Mouse (Mus musculus) hindbrain, embryonic 11.5 days (tissue): ENCODE data around the gene Fcgr1. TPM values are rescaled to one million over a fixed set of nuclear protein-coding genes. Genes with fewer than 3 reads are reported as not detected.
"Not testable (repeated sequence)": the region's sequence is repeated elsewhere in the genome, so short reads cannot be mapped to it uniquely, and the experiment has no call there.

Experiments used
- ATAC-seq: fragments of 200-750 bp; cut with Nextera tagmentation; 2 replicates; pipeline ENCODE4 v1.8.0; 2017; ENCODE audit warnings: mild to moderate bottlenecking, moderate TSS enrichment, moderate library complexity; ENCODE audit not compliant: low FRiP score
- DNase-seq: peaks from one replicate; pipeline ENCODE4 v3.0.0-alpha.2; 2015; ENCODE audit warnings: low spot score
- H3K27ac ChIP-seq: fragments of 300-500 bp; sonication (generic); 2 replicates; pipeline ENCODE4 v1.5.1; 2014; ENCODE audit warnings: mild to moderate bottlenecking, low read depth, low read length
- H3K27me3 ChIP-seq: fragments of 300-500 bp; sonication (generic); 2 replicates; pipeline ENCODE4 v1.6.1; 2014; ENCODE audit warnings: mild to moderate bottlenecking, low read length, moderate library complexity, mixed read lengths; ENCODE audit not compliant: control insufficient read depth, insufficient read depth
- H3K36me3 ChIP-seq: fragments of 300-500 bp; sonication (generic); 2 replicates; pipeline ENCODE4 v1.6.1; 2014; ENCODE audit warnings: mild to moderate bottlenecking, low read length, moderate library complexity, mixed read lengths; ENCODE audit not compliant: control insufficient read depth, insufficient read depth
- H3K4me1 ChIP-seq: fragments of 300-500 bp; sonication (generic); replicated peaks from 2 replicates; pipeline ENCODE4 v1.6.1; 2014; ENCODE audit warnings: low read length, mixed read lengths; ENCODE audit not compliant: control insufficient read depth, insufficient read depth
- H3K4me2 ChIP-seq: fragments of 300-500 bp; sonication (generic); replicated peaks from 2 replicates; pipeline ENCODE4 v1.6.1; 2014; ENCODE audit warnings: mild to moderate bottlenecking, low read depth, low read length
- H3K4me3 ChIP-seq: fragments of 300-500 bp; sonication (generic); 2 replicates; pipeline ENCODE4 v1.5.1; 2014; ENCODE audit warnings: low read depth, low read length
- H3K9ac ChIP-seq: fragments of 300-500 bp; sonication (generic); 2 replicates; pipeline ENCODE4 v1.6.1; 2014; ENCODE audit warnings: low read depth, low read length
- H3K9me3 ChIP-seq: fragments of 300-500 bp; sonication (generic); 2 replicates; pipeline ENCODE4 v1.6.1; 2016; ENCODE audit warnings: low read length; ENCODE audit not compliant: control insufficient read depth
- WGBS: fragments of 180-500 bp; shearing (Covaris S2); extraction: QIAGEN DNeasy Blood & Tissue Kit; methylation state at CpG from one replicate; pipeline ENCODE4 v1.1.7; 2014; 5-methylcytosine and 5-hydroxymethylcytosine counted together
- polyA plus RNA-seq: library from polyadenylated mRNA; unstranded; fragments of >200 nt; fragmentation: Nextera tagmentation; extraction: Ambion mirVana; gene quantifications from 2 replicates; pipeline ENCODE4 v1.2.1, GENCODE M21; 2014

Gene Fcgr1
- polyA plus RNA-seq, 1 experiment from 2014 or later: 1.9 TPM

GRCm38 (mm10) chr3:96243921-96244572, 49.7 kb downstream of the Fcgr1 start:
- Histone ChIP-seq H3K36me3 (no peaks in the 10 kb centered on the region), H3K9ac (peak overlapping the region; percentile 79; the same call in 1 of the 2 replicates), H3K27ac (0 out of 2 replicates have a peak overlapping the region, but pooled peaks have one; percentile 96), H3K4me2 (peak overlapping the region; percentile 57; the same call in 1 of the 2 replicates), H3K4me1 (peaks cover 4% of the 10 kb centered on the region; the same call in 1 of the 2 replicates), H3K4me3 (peak overlapping the region; percentile 46; the same call in 1 of the 2 replicates), H3K27me3 (no peaks in the 10 kb centered on the region), H3K9me3 (no peaks in the 10 kb centered on the region)
- no peak for ATAC-seq
- DNase-seq: no peak
- WGBS: 82% methylated on average over 7 of the region's 7 CpGs

GRCm38 (mm10) chr3:96240799-96241197, 53.0 kb downstream of the Fcgr1 start:
- DNase-seq: no peak
- Histone ChIP-seq H3K27ac (peak overlapping the region; percentile 77), H3K4me3 (no peak overlapping the region), H3K27me3 (no peaks in the 10 kb centered on the region), H3K9ac (peak overlapping the region; percentile 42; the same call in 1 of the 2 replicates), H3K4me1 (peaks cover 6% of the 10 kb centered on the region; the same call in 1 of the 2 replicates), H3K4me2 (peak overlapping the region; percentile 21; the same call in 1 of the 2 replicates), H3K9me3 (no peaks in the 10 kb centered on the region), H3K36me3 (no peaks in the 10 kb centered on the region)
- WGBS: 75% methylated on average over 9 of the region's 9 CpGs
- ATAC-seq: no peak

- Histone ChIP-seq H3K4me2 (peak within 1 kb of the TSS; percentile 29; the same call in 1 of the 2 replicates), H3K4me3 (peak within 1 kb of the TSS; percentile 18; the same call in 1 of the 2 replicates), H3K27ac (peak within 1 kb of the TSS; percentile 77), H3K9ac (peak within 1 kb of the TSS; percentile 42; the same call in 1 of the 2 replicates)
- 4% methylated on average over 27 of the region's 85 CpGs for WGBS
- ATAC-seq (peak; percentile 85), DNase-seq (peak; percentile 71)
- H3K36me3 ChIP-seq, H3K9me3 ChIP-seq, H3K27me3 ChIP-seq, H3K4me1 ChIP-seq: not testable (repeated sequence)
These were observed 53.6 kb downstream of the Fcgr1 start, which contains the start of gene Hist2h2aa2 for GRCm38 (mm10) chr3:96239949-96240798. TSS of gene Hist2h2aa2 (minus strand) at chr3:96240276.

- not testable (repeated sequence) for DNase-seq, H3K27me3 ChIP-seq, H3K4me1 ChIP-seq, H3K9me3 ChIP-seq, H3K36me3 ChIP-seq
- WGBS: 1% methylated on average over 18 of the region's 68 CpGs
- Histone ChIP-seq H3K27ac (peak within 1 kb of the TSS; percentile 74), H3K9ac (peak within 1 kb of the TSS; percentile 72), H3K4me3 (peak within 1 kb of the TSS; percentile 37), H3K4me2 (peak within 1 kb of the TSS; percentile 49)
- ATAC-seq: peak; percentile 93
These were observed 54.6 kb downstream of the Fcgr1 start, which contains the start of gene Hist2h3c2 for GRCm38 (mm10) chr3:96238954-96239793. TSS of gene Hist2h3c2 (minus strand) at chr3:96239127.

GRCm38 (mm10) chr3:96237904-96238511, 55.8 kb downstream of the Fcgr1 start:
- no peaks in the 10 kb centered on the region for H3K36me3 ChIP-seq
- 0% methylated on average over 12 of the region's 12 CpGs for WGBS
- H3K4me3 ChIP-seq: peak overlapping the region; percentile 37
- peak overlapping the region; percentile 49 for H3K4me2 ChIP-seq
- no peaks in the 10 kb centered on the region for H3K27me3 ChIP-seq
- DNase-seq (no peak), ATAC-seq (no peak)
- H3K9me3 ChIP-seq: no peaks in the 10 kb centered on the region
- peaks cover 3% of the 10 kb centered on the region; the same call in 1 of the 2 replicates for H3K4me1 ChIP-seq
- H3K9ac ChIP-seq: peak overlapping the region; percentile 72
- peak overlapping the region; percentile 74 for H3K27ac ChIP-seq

GRCm38 (mm10) chr3:96237335-96237903, 56.4 kb downstream of the Fcgr1 start:
- H3K4me3 ChIP-seq: peak overlapping the region; percentile 37
- no peaks in the 10 kb centered on the region for H3K9me3 ChIP-seq
- H3K4me2 ChIP-seq: peak overlapping the region; percentile 49
- ATAC-seq: no peak
- H3K27me3 ChIP-seq: no peaks in the 10 kb centered on the region
- peak overlapping the region; percentile 72 for H3K9ac ChIP-seq
- 33% methylated on average over 7 of the region's 7 CpGs for WGBS
- no peaks in the 10 kb centered on the region for H3K36me3 ChIP-seq
- peak; percentile 55 for DNase-seq
- H3K27ac ChIP-seq: 0 out of 2 replicates have a peak overlapping the region, but pooled peaks have one; percentile 30
- H3K4me1 ChIP-seq: peaks cover 3% of the 10 kb centered on the region; the same call in 1 of the 2 replicates

- Histone ChIP-seq H3K36me3 (no peaks in the 10 kb centered on the region), H3K27ac (0 out of 2 replicates have a peak overlapping the region, but pooled peaks have one; percentile 30), H3K4me1 (peaks cover 3% of the 10 kb centered on the region; the same call in 1 of the 2 replicates), H3K9ac (peak overlapping the region; percentile 72; the same call in 1 of the 2 replicates), H3K27me3 (no peaks in the 10 kb centered on the region), H3K4me2 (peak overlapping the region; percentile 49), H3K9me3 (no peaks in the 10 kb centered on the region), H3K4me3 (peak overlapping the region; percentile 16)
- ATAC-seq (no peak), DNase-seq (peak; percentile 23)
- WGBS: 94% methylated on average over 4 of the region's 4 CpGs
These were observed 56.9 kb downstream of the Fcgr1 start for GRCm38 (mm10) chr3:96236834-96237334.
